Mouse (Mus musculus): Measurements from ENCODE around the gene Baiap2. TPM values are rescaled to one million over a fixed set of nuclear protein-coding genes. Genes with fewer than 3 reads are reported as not detected.

Baiap2 gene
- polyA plus RNA-seq, 1 experiment from 2014 or later = 12.0 TPM

DNA sequence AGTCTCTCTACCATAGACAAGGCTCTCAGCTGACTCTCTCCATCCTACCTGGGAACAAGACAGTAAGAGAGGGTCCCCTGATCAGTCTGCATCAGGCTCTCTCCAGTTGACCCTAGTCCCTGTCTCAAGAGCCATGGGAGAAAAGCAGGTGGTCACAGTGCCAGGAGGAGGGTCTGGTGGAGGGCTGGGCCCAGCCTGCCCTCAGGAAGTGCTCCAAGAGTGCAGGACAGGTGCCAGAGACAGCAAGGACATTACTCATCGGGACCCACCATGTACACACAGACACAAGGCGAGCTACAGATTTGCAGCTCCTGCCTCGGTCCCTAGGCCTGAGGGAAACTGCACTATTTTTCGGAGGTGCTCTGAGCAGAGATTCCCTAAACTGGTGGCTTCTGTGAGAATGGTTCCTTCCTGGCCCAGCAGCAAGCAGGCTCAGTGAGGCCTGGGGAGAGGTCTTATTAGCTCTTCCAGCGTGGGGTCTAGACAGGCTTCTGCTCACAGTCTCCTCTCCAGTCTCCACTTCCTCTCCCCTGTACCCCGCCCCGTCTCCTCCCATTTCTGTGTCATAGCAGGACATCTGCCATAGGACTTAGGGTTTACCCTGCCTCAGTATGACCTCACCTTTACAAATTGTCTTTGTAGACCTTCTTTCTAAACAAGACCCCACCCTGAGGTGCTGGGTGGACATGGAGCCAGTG lies 99.7 kb downstream of the Baiap2 start:
- Histone ChIP-seq H3K9ac (0 out of 2 replicates have a peak overlapping the region, but pooled peaks have one; percentile 4), H3K4me2 (replicated peaks) (no peak overlapping the region), H3K27me3 (replicated peaks) (peaks cover 13% of the 10 kb centered on the region), H3K9me3 (no peaks in the 10 kb centered on the region), H3K27ac (peak overlapping the region; percentile 15; the same call in 1 of the 2 replicates), H3K4me1 (replicated peaks) (peaks cover 29% of the 10 kb centered on the region), H3K36me3 (no peaks in the 10 kb centered on the region), H3K4me3 (replicated peaks) (no peak overlapping the region)
- WGBS = 72% methylated on average over 7 of the region's 7 CpGs
- ATAC-seq = no peak

DNA sequence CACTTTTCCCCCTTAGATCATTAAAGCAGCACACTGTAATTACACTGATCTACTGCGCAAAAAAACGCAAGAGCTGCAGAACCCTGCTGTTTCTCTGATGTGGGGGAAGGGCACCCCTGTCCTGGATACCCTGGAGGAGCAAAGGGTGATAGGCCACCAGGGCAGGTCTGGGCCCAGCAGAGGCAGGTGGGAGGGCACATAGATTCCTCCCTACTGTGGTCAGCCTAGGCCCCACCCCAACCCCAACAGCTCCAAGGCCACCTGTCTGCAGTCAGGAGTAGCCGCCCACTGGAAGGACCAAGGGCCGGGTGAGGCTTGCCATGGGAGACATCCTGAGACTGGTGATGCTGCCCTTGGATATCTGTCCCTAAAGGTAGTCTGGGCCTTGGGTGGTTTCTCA lies 102.8 kb downstream of the Baiap2 start:
- WGBS = 65% methylated on average over 4 of the region's 4 CpGs

DNA sequence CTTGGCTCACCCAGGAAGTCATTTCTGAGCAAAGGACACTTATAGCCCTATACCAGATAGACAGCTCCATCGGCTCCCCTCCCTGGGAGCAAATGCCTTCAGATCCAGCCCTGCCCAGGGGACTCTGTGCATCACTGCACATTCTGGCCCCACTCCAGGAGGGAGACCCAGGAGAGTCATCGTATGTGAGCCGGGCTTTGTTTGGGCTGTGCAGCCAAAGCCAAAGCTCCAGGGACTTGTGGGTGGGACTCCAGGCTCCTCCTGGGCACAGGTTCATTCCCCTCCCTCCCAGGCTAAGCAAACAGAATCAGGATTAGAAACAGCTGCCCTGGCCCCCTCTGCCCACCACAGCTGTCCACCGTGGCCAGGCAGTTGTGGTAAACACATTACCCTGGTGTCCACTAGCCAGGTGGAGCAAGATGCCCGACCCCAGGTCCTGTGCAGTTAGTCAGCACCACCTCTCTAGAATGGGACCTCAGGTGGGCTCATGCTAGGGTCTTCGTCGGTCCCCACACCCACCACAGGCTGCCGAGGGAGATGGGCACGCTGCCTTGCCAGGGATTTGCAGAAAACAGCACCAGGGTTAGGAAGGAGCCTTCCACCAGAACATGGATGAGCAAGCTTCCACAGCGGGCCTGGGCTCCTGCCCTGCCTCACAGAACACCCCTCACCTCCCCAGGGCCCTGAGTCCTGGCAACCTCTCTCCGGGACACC lies 103.4 kb downstream of the Baiap2 start:
- H3K9me3 ChIP-seq = no peaks in the 10 kb centered on the region
- peak overlapping the region; percentile 58 for H3K9ac ChIP-seq
- peaks cover 27% of the 10 kb centered on the region for H3K27me3 ChIP-seq (replicated peaks)
- WGBS = 44% methylated on average over 11 of the region's 11 CpGs
- H3K36me3 ChIP-seq = no peaks in the 10 kb centered on the region
- peaks cover 35% of the 10 kb centered on the region for H3K4me1 ChIP-seq (replicated peaks)
- no peak for ATAC-seq
- H3K4me3 ChIP-seq (replicated peaks) = peak overlapping the region; percentile 56
- H3K4me2 ChIP-seq (replicated peaks) = peak overlapping the region; percentile 95
- H3K27ac ChIP-seq = no peak overlapping the region

More for the DNA sequence above, 102.8 kb downstream of the Baiap2 start:
- H3K27ac ChIP-seq = no peak overlapping the region
- H3K4me2 ChIP-seq (replicated peaks) = peak overlapping the region; percentile 95; the same call in 1 of the 2 replicates
- no peaks in the 10 kb centered on the region for H3K36me3 ChIP-seq
- ATAC-seq = no peak
- H3K27me3 ChIP-seq (replicated peaks) = peaks cover 27% of the 10 kb centered on the region
- no peaks in the 10 kb centered on the region for H3K9me3 ChIP-seq
- no peak overlapping the region for H3K9ac ChIP-seq
- peaks cover 35% of the 10 kb centered on the region for H3K4me1 ChIP-seq (replicated peaks)
- H3K4me3 ChIP-seq (replicated peaks) = no peak overlapping the region

- Histone ChIP-seq H3K4me3 (replicated peaks) (peak within 1 kb of the TSS; percentile 56), H3K36me3 (no peaks in the 10 kb centered on the region), H3K9me3 (no peaks in the 10 kb centered on the region), H3K9ac (peak within 1 kb of the TSS; percentile 58), H3K4me1 (replicated peaks) (peaks cover 38% of the 10 kb centered on the region), H3K27me3 (replicated peaks) (peaks cover 27% of the 10 kb centered on the region), H3K4me2 (replicated peaks) (peak within 1 kb of the TSS; percentile 95), H3K27ac (peak within 1 kb of the TSS; percentile 32; the same call in 1 of the 2 replicates)
- ATAC-seq = peak; percentile 32; the same call in 1 of the 2 replicates
- 2% methylated on average over 62 of the region's 63 CpGs for WGBS
Observed at GRCm38 (mm10) chr11:120046553-120047191, 104.1 kb downstream of the Baiap2 start, which contains the start of gene Aatk. Gene Aatk (minus strand): TSS chr11:120047167.

- Histone ChIP-seq H3K4me2 (replicated peaks) (peak overlapping the region; percentile 95), H3K4me1 (replicated peaks) (peaks cover 40% of the 10 kb centered on the region), H3K36me3 (no peaks in the 10 kb centered on the region), H3K4me3 (replicated peaks) (peak overlapping the region; percentile 56), H3K9ac (peak overlapping the region; percentile 28; the same call in 1 of the 2 replicates), H3K9me3 (no peaks in the 10 kb centered on the region), H3K27ac (no peak overlapping the region), H3K27me3 (replicated peaks) (peaks cover 27% of the 10 kb centered on the region)
- no peak; the same call in 1 of the 2 replicates for ATAC-seq
- 23% methylated on average over 23 of the region's 23 CpGs for WGBS
Observed at GRCm38 (mm10) chr11:120047531-120048251, 105.1 kb downstream of the Baiap2 start.

GRCm38 (mm10) chr11:120048252-120048556 lies 105.6 kb downstream of the Baiap2 start:
- Histone ChIP-seq H3K9me3 (no peaks in the 10 kb centered on the region), H3K4me1 (replicated peaks) (peaks cover 40% of the 10 kb centered on the region), H3K27ac (no peak overlapping the region), H3K4me2 (replicated peaks) (peak overlapping the region; percentile 95), H3K4me3 (replicated peaks) (no peak overlapping the region), H3K27me3 (replicated peaks) (peaks cover 27% of the 10 kb centered on the region), H3K36me3 (no peaks in the 10 kb centered on the region), H3K9ac (no peak overlapping the region)
- 9% methylated on average over 21 of the region's 23 CpGs for WGBS
- ATAC-seq = no peak

GRCm38 (mm10) chr11:120049067-120049466 lies 106.5 kb downstream of the Baiap2 start:
- no peaks in the 10 kb centered on the region for H3K9me3 ChIP-seq
- H3K36me3 ChIP-seq = no peaks in the 10 kb centered on the region
- peaks cover 27% of the 10 kb centered on the region for H3K27me3 ChIP-seq (replicated peaks)
- H3K4me1 ChIP-seq (replicated peaks) = peaks cover 40% of the 10 kb centered on the region
- no peak overlapping the region for H3K9ac ChIP-seq
- no peak overlapping the region for H3K4me3 ChIP-seq (replicated peaks)
- H3K4me2 ChIP-seq (replicated peaks) = no peak overlapping the region
- no peak overlapping the region for H3K27ac ChIP-seq
- no peak for ATAC-seq
- 79% methylated on average over 8 of the region's 8 CpGs for WGBS

DNA sequence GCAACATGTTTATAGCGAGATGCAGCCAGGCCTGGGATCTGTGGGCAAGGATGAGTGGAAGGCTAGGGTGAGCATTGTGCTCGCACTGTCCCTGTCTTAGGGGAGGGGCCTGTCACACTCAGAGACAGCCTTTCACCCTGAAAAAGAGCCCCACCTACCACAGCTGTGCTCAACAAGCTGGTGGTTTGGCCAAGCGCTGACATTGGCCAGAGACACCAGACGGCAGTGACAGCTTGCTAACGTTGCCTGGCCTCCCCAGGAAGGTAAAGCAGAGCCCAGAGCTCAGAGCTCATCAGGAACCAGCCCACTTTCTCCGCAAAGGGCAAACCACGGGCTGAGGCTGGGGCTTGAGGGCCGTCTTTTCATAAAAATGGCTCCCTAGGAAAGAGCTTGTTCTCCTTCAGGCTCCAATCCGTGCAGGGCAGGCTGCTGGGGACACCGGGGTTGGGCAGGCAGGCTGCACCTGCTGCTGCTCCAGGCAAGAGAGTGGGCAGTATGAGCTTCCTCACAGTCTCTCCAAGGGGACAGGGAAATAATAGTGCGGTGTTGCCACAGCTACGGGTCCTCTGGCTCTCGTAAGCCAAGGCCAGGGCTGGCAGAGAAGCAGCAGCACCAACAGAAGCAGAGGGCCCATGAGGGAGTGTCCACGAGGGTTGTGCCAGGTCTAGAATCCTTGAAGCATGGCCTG lies 108.7 kb downstream of the Baiap2 start:
- H3K9ac ChIP-seq = no peak overlapping the region
- ATAC-seq = no peak; the same call in 1 of the 2 replicates
- H3K27ac ChIP-seq = peak overlapping the region; percentile 27; the same call in 1 of the 2 replicates
- H3K36me3 ChIP-seq = no peaks in the 10 kb centered on the region
- H3K9me3 ChIP-seq = no peaks in the 10 kb centered on the region
- H3K4me3 ChIP-seq (replicated peaks) = no peak overlapping the region
- WGBS = 44% methylated on average over 14 of the region's 14 CpGs
- H3K4me1 ChIP-seq (replicated peaks) = peaks cover 33% of the 10 kb centered on the region
- H3K27me3 ChIP-seq (replicated peaks) = peaks cover 22% of the 10 kb centered on the region
- H3K4me2 ChIP-seq (replicated peaks) = no peak overlapping the region

GRCm38 (mm10) chr11:120052274-120052673 lies 109.7 kb downstream of the Baiap2 start:
- peaks cover 25% of the 10 kb centered on the region for H3K4me1 ChIP-seq (replicated peaks)
- H3K36me3 ChIP-seq = no peaks in the 10 kb centered on the region
- no peak overlapping the region for H3K9ac ChIP-seq
- no peaks in the 10 kb centered on the region for H3K9me3 ChIP-seq
- ATAC-seq = no peak
- H3K27me3 ChIP-seq (replicated peaks) = peaks cover 15% of the 10 kb centered on the region
- 61% methylated on average over 9 of the region's 9 CpGs for WGBS
- H3K4me3 ChIP-seq (replicated peaks) = no peak overlapping the region
- no peak overlapping the region for H3K27ac ChIP-seq
- H3K4me2 ChIP-seq (replicated peaks) = no peak overlapping the region

DNA sequence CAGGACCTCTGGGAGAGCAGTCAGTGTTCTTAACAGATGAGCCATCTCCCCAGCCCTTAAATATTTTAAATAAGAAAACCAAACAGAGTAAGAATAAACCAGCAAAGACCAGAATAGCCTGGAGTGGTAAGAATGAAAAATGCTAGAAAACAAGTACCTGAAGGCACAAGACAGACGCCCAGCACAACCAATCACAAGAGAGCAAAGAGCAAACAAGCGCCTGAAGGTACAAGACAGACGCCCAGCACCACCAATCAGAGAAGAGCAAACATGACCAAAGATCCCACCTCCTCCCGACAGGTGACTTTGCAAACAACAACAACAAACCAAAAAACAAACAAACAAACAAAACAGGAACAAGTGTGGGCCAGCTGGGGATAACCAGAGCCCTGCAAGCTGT lies 111.3 kb downstream of the Baiap2 start:
- no peak for ATAC-seq
- Histone ChIP-seq H3K4me2 (replicated peaks) (no peak overlapping the region), H3K9me3 (no peaks in the 10 kb centered on the region), H3K27ac (no peak overlapping the region), H3K36me3 (no peaks in the 10 kb centered on the region), H3K4me3 (replicated peaks) (no peak overlapping the region), H3K4me1 (replicated peaks) (peaks cover 14% of the 10 kb centered on the region), H3K9ac (no peak overlapping the region), H3K27me3 (replicated peaks) (no peaks in the 10 kb centered on the region)
- WGBS = 75% methylated on average over 4 of the region's 4 CpGs

DNA sequence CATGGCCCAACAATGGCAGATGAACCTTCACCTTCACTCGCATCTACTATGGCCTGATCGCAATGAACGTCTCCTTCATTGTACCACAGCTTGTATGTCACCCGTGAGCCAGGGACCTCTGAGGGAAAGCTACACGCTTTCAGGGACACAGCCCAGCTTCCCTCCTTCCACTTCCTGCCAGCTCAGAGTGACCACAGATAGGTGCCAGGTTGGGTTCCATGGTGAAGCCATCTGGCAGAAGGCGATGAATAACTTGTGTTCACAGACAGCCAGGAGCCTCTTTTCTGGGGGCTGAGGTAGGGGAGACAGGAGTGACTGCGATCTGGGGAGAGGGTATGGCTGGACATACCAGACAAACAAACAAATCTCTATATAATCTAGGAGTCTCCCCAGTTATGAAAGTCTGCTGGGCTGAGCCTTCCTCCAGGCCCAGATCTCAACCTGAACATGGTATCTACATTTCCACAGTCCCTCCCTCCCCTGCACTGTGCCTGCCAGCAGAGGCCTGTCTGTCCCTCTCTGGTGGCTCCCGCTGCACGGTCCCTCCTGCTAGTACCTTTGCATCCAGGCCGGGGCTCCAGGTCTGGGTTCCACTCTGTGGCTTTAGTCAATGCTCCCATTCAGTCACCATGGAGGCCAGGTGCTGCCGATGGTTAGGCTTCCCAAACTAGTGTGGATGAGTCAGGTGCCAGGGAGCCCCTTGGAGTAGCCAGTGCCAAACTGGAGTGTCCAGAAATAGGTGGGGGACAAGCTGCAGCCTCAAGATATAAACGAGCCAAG lies 113.6 kb downstream of the Baiap2 start:
- WGBS = 84% methylated on average over 12 of the region's 12 CpGs
- no peak for ATAC-seq
- H3K27me3 ChIP-seq (replicated peaks) = no peaks in the 10 kb centered on the region
- no peak overlapping the region for H3K27ac ChIP-seq
- no peak overlapping the region for H3K4me2 ChIP-seq (replicated peaks)
- no peak overlapping the region for H3K9ac ChIP-seq
- H3K4me1 ChIP-seq (replicated peaks) = peaks cover 10% of the 10 kb centered on the region
- no peak overlapping the region for H3K4me3 ChIP-seq (replicated peaks)
- H3K9me3 ChIP-seq = no peaks in the 10 kb centered on the region
- H3K36me3 ChIP-seq = no peaks in the 10 kb centered on the region
